Mouse (Mus musculus): Measurements from ENCODE around the gene Cmip.

DNA sequence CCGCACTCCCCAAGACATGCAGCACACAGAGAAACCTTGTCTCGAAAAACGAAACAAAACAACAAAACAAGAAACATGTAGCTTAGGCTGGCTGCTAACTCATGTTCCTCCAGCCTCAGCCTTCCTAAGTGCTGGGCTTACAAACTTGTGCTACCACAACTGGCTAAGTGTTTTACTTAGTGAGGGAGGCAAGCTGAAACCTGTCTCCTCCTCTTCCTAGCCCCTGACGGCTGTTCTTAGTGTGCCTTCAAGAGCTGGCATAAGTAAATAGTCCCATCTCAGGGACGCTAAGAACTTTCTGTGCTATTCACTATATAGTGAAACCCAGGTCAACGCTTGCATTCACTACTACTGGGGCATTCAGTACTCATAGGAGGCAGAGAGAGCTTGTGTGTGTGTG, 2.4 kb upstream of the Cmip start:
- no peak for TF ChIP-seq CTCF (IDR thresholded peaks at IDR 0.05; ENCODE audit: insufficient read depth, low read depth, low read length)
- TF ChIP-seq POLR2A (IDR thresholded peaks at IDR 0.05; ENCODE audit: insufficient read depth, low read depth, low read length), result no peak
